Mouse (Mus musculus) hindbrain, embryonic 14.5 days (tissue): ENCODE data around the gene Mypn. TPM values are rescaled to one million over a fixed set of nuclear protein-coding genes. Genes with fewer than 3 reads are reported as not detected.

Experiments
- ATAC-seq: fragments of 200-750 bp; cut with Nextera tagmentation; 2 replicates; pipeline ENCODE4 v1.8.0; 2017; ENCODE audit warnings: moderate number of reproducible peaks, mild to moderate bottlenecking, moderate TSS enrichment, moderate library complexity; ENCODE audit not compliant: low FRiP score
- DNase-seq: peaks from one replicate; pipeline ENCODE4 v3.0.0-alpha.2; 2015; ENCODE audit warnings: low spot score
- H3K27ac ChIP-seq: fragments of 300-500 bp; sonication (generic); 2 replicates; pipeline ENCODE4 v1.5.1; 2014; ENCODE audit warnings: mild to moderate bottlenecking, moderate library complexity
- H3K27me3 ChIP-seq: fragments of 300-500 bp; sonication (generic); 2 replicates; pipeline ENCODE4 v1.6.1; 2014; ENCODE audit warnings: mild to moderate bottlenecking, low read length, mixed read lengths; ENCODE audit not compliant: control insufficient read depth, insufficient read depth
- H3K36me3 ChIP-seq: fragments of 300-500 bp; sonication (generic); replicated peaks from 2 replicates; pipeline ENCODE4 v1.6.1; 2014; ENCODE audit not compliant: control insufficient read depth, insufficient read depth
- H3K4me1 ChIP-seq: fragments of 300-500 bp; sonication (generic); replicated peaks from 2 replicates; pipeline ENCODE4 v1.6.1; 2014; ENCODE audit warnings: antibody characterized with exemption, low read length, mixed read lengths; ENCODE audit not compliant: control insufficient read depth, insufficient read depth
- H3K4me2 ChIP-seq: fragments of 300-500 bp; sonication (generic); replicated peaks from 2 replicates; pipeline ENCODE4 v1.6.1; 2014; ENCODE audit warnings: mild to moderate bottlenecking, moderate library complexity
- H3K4me3 ChIP-seq: fragments of 300-500 bp; sonication (generic); replicated peaks from 2 replicates; pipeline ENCODE4 v1.5.1; 2014; ENCODE audit warnings: mild to moderate bottlenecking, low read length
- H3K9ac ChIP-seq: fragments of 300-500 bp; sonication (generic); 2 replicates; pipeline ENCODE4 v1.6.1; 2014
- H3K9me3 ChIP-seq: fragments of 300-500 bp; sonication (generic); 2 replicates; pipeline ENCODE4 v1.6.1; 2016; ENCODE audit warnings: low read length; ENCODE audit not compliant: control insufficient read depth
- WGBS: fragments of 180-500 bp; shearing (Covaris S2); extraction: QIAGEN DNeasy Blood & Tissue Kit; methylation state at CpG from one replicate; pipeline ENCODE4 v1.1.7; 2014; 5-methylcytosine and 5-hydroxymethylcytosine counted together
- polyA plus RNA-seq: library from polyadenylated mRNA; unstranded; fragments of >200 nt; fragmentation: Nextera tagmentation; extraction: Ambion mirVana; gene quantifications from 2 replicates; pipeline ENCODE4 v1.2.1, GENCODE M21; 2014

The Mypn gene
- polyA plus RNA-seq, 1 experiment from 2014 or later, result 0.68 TPM

- H3K9ac ChIP-seq, result no peak overlapping the region
- no peak overlapping the region for H3K4me3 ChIP-seq
- no peak overlapping the region for H3K27ac ChIP-seq
- no peak for DNase-seq
- no peak overlapping the region for H3K4me2 ChIP-seq
- H3K36me3 ChIP-seq, result no peaks in the 10 kb centered on the region
- ATAC-seq, result no peak
- H3K27me3 ChIP-seq, result no peaks in the 10 kb centered on the region
- H3K4me1 ChIP-seq, result no peaks in the 10 kb centered on the region
- no peaks in the 10 kb centered on the region for H3K9me3 ChIP-seq
These were observed 51.4 kb downstream of the Mypn start for GRCm38 (mm10) chr10:63152358-63152757.

DNA sequence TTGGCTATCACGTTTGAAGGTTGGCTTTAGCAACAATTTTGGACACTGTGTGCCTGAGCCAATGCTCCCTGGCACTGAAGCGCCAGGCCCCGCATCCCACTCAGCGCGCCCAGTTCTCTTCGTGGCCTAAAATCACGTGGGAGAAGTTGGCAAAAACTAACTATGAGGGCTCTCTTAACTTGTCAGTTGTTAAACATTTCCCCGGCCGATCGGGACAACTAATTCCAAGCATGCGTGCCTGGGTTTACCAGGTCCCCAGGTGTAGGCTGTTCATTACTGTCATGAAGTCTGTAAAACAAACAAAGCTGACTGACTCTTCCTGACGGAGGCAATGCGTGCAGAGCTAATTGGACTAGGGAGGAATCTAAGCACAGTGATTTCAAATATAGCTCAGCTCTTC lies 61.1 kb downstream of the Mypn start:
- no peak overlapping the region for H3K4me2 ChIP-seq
- no peak overlapping the region for H3K27ac ChIP-seq
- H3K4me3 ChIP-seq, result no peak overlapping the region
- H3K36me3 ChIP-seq, result no peaks in the 10 kb centered on the region
- 88% methylated on average over 13 of the region's 13 CpGs for WGBS
- no peaks in the 10 kb centered on the region for H3K9me3 ChIP-seq
- DNase-seq (no peak), ATAC-seq (no peak)
- no peaks in the 10 kb centered on the region for H3K27me3 ChIP-seq
- H3K9ac ChIP-seq, result no peak overlapping the region
- no peaks in the 10 kb centered on the region for H3K4me1 ChIP-seq

DNA sequence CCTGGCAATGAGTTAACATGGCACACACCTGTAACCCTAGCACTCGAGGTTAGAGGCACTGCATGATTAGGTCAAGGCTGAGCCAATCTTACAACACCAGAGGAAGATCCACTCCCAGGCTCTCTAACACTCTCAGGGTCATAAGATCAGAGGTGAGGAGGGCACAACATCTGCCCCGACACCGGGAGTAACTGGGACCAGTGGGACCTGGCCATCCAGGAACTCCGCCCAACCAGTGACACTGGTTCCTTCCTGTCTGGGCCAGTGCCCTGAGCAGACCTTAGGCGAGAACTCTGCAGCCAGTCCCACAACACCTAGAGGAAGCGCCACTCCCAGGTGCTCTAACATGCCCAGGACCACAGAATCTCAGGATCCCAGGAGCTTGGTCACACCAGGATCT lies 67.3 kb downstream of the Mypn start:
- no peak for ATAC-seq

GRCm38 (mm10) chr10:63135680-63136079 lies 68.1 kb downstream of the Mypn start:
- no peak for DNase-seq
- H3K27me3 ChIP-seq, result no peaks in the 10 kb centered on the region
- H3K4me3 ChIP-seq, result no peak overlapping the region
- WGBS, result 49% methylated on average over 12 of the region's 12 CpGs
- no peaks in the 10 kb centered on the region for H3K9me3 ChIP-seq
- H3K36me3 ChIP-seq, result no peaks in the 10 kb centered on the region
- H3K4me2 ChIP-seq, result no peak overlapping the region
- no peak overlapping the region for H3K9ac ChIP-seq
- no peak overlapping the region for H3K27ac ChIP-seq
- no peak for ATAC-seq
- H3K4me1 ChIP-seq, result no peaks in the 10 kb centered on the region

More for the DNA sequence above, 67.3 kb downstream of the Mypn start:
- Histone ChIP-seq H3K9me3 (no peaks in the 10 kb centered on the region), H3K36me3 (no peaks in the 10 kb centered on the region), H3K4me2 (no peak overlapping the region), H3K27me3 (no peaks in the 10 kb centered on the region), H3K4me3 (no peak overlapping the region), H3K4me1 (no peaks in the 10 kb centered on the region), H3K9ac (no peak overlapping the region), H3K27ac (no peak overlapping the region)
- WGBS, result 89% methylated on average over 6 of the region's 6 CpGs
- DNase-seq, result no peak

DNA sequence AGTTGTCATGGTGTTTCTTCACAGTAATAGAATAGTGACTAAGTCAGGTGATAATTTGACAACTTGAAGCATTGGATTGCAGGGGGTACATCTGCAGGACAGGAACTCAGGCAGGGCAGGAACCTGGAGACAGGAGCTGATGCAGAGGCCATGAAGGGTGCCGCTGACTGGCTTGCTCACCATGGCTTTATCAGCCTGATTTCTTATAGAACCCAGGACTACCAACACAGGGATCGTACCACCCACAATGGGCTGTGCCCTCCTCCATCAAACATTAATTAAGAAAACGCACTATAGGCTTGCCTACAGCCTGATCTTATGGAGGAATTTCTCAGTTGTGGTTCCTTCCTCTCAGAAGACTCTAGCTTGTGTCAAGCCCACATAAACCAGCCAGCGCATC lies 70.4 kb downstream of the Mypn start:
- Histone ChIP-seq H3K27ac (no peak overlapping the region), H3K4me2 (no peak overlapping the region), H3K9ac (no peak overlapping the region), H3K36me3 (no peaks in the 10 kb centered on the region), H3K9me3 (no peaks in the 10 kb centered on the region), H3K27me3 (no peaks in the 10 kb centered on the region), H3K4me1 (no peaks in the 10 kb centered on the region), H3K4me3 (no peak overlapping the region)
- DNase-seq (no peak), ATAC-seq (no peak)
- 95% methylated on average over 4 of the region's 4 CpGs for WGBS

- no peaks in the 10 kb centered on the region for H3K27me3 ChIP-seq
- H3K9ac ChIP-seq, result no peak overlapping the region
- ATAC-seq (no peak), DNase-seq (no peak)
- H3K4me1 ChIP-seq, result no peaks in the 10 kb centered on the region
- H3K27ac ChIP-seq, result no peak overlapping the region
- H3K4me2 ChIP-seq, result no peak overlapping the region
- H3K9me3 ChIP-seq, result no peaks in the 10 kb centered on the region
- WGBS, result 90% methylated on average over 6 of the region's 6 CpGs
- no peak overlapping the region for H3K4me3 ChIP-seq
- H3K36me3 ChIP-seq, result no peaks in the 10 kb centered on the region
These were observed 71.4 kb downstream of the Mypn start for GRCm38 (mm10) chr10:63132356-63132755.

DNA sequence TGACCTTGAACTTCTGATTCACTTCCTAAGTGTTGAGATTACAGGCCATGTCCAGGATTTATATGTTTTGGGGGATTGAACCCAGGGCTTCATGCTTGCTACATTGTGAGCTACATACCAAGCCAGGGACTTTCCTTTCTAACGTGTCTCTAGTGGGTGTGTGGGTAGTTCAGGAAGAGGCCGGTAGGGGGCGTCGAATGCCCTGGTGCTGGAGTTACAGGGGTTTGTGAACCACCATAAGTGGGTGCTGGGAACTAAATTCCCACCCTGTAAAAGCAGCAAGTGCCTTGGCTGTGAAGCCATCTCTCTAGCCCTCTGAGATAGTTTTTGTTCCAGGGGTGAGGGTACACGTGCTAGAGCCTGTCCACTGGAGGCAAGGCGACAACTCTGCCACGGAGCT lies 73.3 kb downstream of the Mypn start:
- H3K27me3 ChIP-seq, result no peaks in the 10 kb centered on the region
- WGBS, result 72% methylated on average over 7 of the region's 7 CpGs
- H3K4me1 ChIP-seq, result no peaks in the 10 kb centered on the region
- DNase-seq (no peak), ATAC-seq (no peak)
- H3K4me2 ChIP-seq, result no peak overlapping the region
- H3K27ac ChIP-seq, result no peak overlapping the region
- no peaks in the 10 kb centered on the region for H3K36me3 ChIP-seq
- H3K9me3 ChIP-seq, result no peaks in the 10 kb centered on the region
- H3K4me3 ChIP-seq, result no peak overlapping the region
- H3K9ac ChIP-seq, result no peak overlapping the region

- Histone ChIP-seq H3K27me3 (no peaks in the 10 kb centered on the region), H3K4me2 (no peak overlapping the region), H3K9ac (no peak overlapping the region), H3K27ac (no peak overlapping the region), H3K36me3 (no peaks in the 10 kb centered on the region), H3K9me3 (no peaks in the 10 kb centered on the region), H3K4me3 (no peak overlapping the region), H3K4me1 (no peaks in the 10 kb centered on the region)
- DNase-seq, result no peak
- 59% methylated on average over 7 of the region's 7 CpGs for WGBS
- no peak for ATAC-seq
These were observed 75.5 kb downstream of the Mypn start for GRCm38 (mm10) chr10:63128256-63128655.

DNA sequence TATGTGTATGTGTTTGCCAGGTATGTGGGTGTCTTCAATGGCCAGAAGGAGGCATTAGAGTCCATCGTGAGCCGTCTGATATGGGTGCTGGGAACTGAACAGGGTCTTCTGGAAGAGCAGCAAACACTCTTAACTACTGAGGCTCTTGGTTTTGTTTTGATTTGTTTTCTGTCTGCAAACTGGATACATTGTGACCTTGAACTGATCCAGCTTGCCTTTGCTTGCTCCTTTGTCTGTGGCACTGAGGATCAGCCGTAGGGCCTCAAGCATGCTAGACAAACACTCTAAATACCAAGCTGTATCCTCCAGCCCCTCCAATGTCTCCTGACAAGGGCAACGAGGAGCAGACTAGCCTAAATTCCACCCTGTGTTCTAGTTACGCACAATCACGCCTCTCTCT lies 76.6 kb downstream of the Mypn start:
- no peaks in the 10 kb centered on the region for H3K9me3 ChIP-seq
- WGBS, result 96% methylated on average over 6 of the region's 6 CpGs
- no peak overlapping the region for H3K4me2 ChIP-seq

DNA sequence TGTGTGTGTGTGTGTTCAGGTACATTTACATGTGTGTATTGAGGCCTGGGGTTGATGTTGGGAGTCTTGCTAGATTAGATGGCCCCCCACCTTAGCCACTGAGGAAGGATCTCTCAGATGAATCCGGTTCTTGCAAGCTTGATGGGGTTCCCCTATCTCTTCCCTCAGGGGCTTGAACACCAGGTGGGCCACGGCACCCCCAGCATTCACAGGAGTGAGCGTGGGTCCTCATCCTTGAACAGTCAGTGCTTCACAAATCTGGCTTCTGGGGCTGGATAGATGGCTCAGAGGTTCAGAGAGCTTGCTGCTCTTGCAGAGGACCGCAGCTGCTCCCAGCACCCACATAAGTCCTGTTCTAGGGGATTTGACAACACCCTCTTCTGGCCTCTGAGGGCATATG lies 77.6 kb downstream of the Mypn start:
- no peak for DNase-seq
- ATAC-seq, result no peak
- Histone ChIP-seq H3K9ac (no peak overlapping the region), H3K9me3 (no peaks in the 10 kb centered on the region), H3K36me3 (no peaks in the 10 kb centered on the region), H3K4me1 (no peaks in the 10 kb centered on the region), H3K27ac (no peak overlapping the region), H3K4me2 (no peak overlapping the region), H3K27me3 (no peaks in the 10 kb centered on the region), H3K4me3 (no peak overlapping the region)
- 84% methylated on average over 4 of the region's 4 CpGs for WGBS

More for the DNA sequence above, 76.6 kb downstream of the Mypn start:
- H3K4me1 ChIP-seq, result no peaks in the 10 kb centered on the region
- H3K27ac ChIP-seq, result no peak overlapping the region
- H3K4me3 ChIP-seq, result no peak overlapping the region
- DNase-seq (no peak), ATAC-seq (no peak)
- no peak overlapping the region for H3K9ac ChIP-seq
- H3K36me3 ChIP-seq, result no peaks in the 10 kb centered on the region
- no peaks in the 10 kb centered on the region for H3K27me3 ChIP-seq
